Mouse (Mus musculus) G1E (cell line): Measurements from ENCODE around the gene Rgcc.

Experiments
- CTCF ChIP-seq: IDR thresholded peaks from 2 replicates; pipeline ENCODE4 v1.5.1; 2012; ENCODE audit warnings: low read depth, low read length, inconsistent platforms, mixed read lengths
- GATA1 ChIP-seq: IDR thresholded peaks from 2 replicates; pipeline ENCODE4 v1.6.1; 2012; ENCODE audit warnings: borderline replicate concordance, low read length, inconsistent platforms, mixed read lengths
- GATA2 ChIP-seq: IDR thresholded peaks from 2 replicates; pipeline ENCODE4 v1.6.1; 2012; ENCODE audit warnings: low read depth, low read length, inconsistent platforms, borderline replicate concordance
- POLR2AphosphoS5 ChIP-seq: IDR thresholded peaks from 2 replicates; pipeline ENCODE4 v1.6.1; 2012; ENCODE audit warnings: low read depth, low read length, inconsistent platforms; ENCODE audit not compliant: insufficient replicate concordance
- TAL1 ChIP-seq: conservative IDR thresholded peaks from 2 replicates; pipeline ENCODE4 v1.6.1; 2012; ENCODE audit warnings: low read depth, low read length, inconsistent platforms, mixed read lengths

DNA sequence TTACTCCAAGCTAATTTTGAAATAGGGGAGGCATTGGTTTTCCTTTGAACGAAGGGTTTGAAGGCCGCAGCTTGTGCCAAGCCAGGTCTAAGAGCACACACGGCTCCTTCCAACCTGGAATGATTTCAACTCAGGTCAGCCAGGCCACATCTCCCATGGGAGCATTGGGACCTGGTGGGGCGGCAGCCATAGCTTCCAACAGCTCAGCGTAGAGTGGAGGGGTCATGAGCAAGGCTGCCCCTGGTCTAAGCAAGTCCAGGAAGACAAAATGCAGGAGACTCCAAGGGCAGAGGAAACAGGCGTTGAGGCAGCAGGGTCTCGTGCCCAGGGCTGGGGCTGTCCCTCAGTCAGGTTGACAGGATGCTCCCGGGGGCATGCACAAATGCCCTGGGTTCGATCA is 28.5 kb downstream of the Rgcc start:
- TF ChIP-seq CTCF (no peak), GATA1 (no peak), TAL1 (no peak), POLR2AphosphoS5 (no peak), GATA2 (no peak)
